Mouse (Mus musculus) liver, adult 2 months (tissue): ENCODE data around the gene Clec16a. TPM values are rescaled to one million over a fixed set of nuclear protein-coding genes. Genes with fewer than 3 reads are reported as not detected.

ENCODE experiments used
- DNase-seq: peaks from one replicate; pipeline ENCODE4 v3.0.0-alpha.2; 2011; ENCODE audit warnings: low read depth, low spot score; ENCODE audit errors: extremely low read depth
- H3K27ac ChIP-seq: fragments of 200-500 bp; replicated peaks from 2 replicates; pipeline ENCODE4 v1.5.1; 2012; ENCODE audit warnings: low read depth, mild to moderate bottlenecking, control low read depth, inconsistent platforms, low read length; ENCODE audit not compliant: insufficient read depth
- H3K27me3 ChIP-seq: fragments of 200-500 bp; 2 replicates; pipeline ENCODE4 v1.6.1; 2012; ENCODE audit warnings: mild to moderate bottlenecking, moderate library complexity, low read length, inconsistent platforms; ENCODE audit not compliant: control insufficient read depth, insufficient read depth
- H3K36me3 ChIP-seq: fragments of 200-500 bp; 2 replicates; pipeline ENCODE4 v1.6.1; 2012; ENCODE audit warnings: low read length, inconsistent platforms; ENCODE audit not compliant: control insufficient read depth, insufficient read depth
- H3K4me1 ChIP-seq: fragments of 200-500 bp; 2 replicates; pipeline ENCODE4 v1.6.1; 2011; ENCODE audit warnings: low read length; ENCODE audit not compliant: control insufficient read depth, insufficient read depth
- H3K4me3 ChIP-seq: fragments of 200-500 bp; 2 replicates; pipeline ENCODE4 v1.5.1; 2011; ENCODE audit warnings: low read depth, mild to moderate bottlenecking, control low read depth, low read length, moderate library complexity; ENCODE audit not compliant: insufficient read depth
- H3K79me2 ChIP-seq: fragments of 200-500 bp; 2 replicates; pipeline ENCODE4 v1.6.1; 2012; ENCODE audit warnings: inconsistent platforms, mild to moderate bottlenecking, low read length, moderate library complexity; ENCODE audit not compliant: control insufficient read depth, insufficient read depth
- H3K9ac ChIP-seq: fragments of 200-500 bp; 2 replicates; pipeline ENCODE4 v1.6.1; 2012; ENCODE audit warnings: low read depth, mild to moderate bottlenecking, control low read depth, inconsistent platforms, low read length
- CTCF ChIP-seq: fragments of 200-500 bp; IDR thresholded peaks from 2 replicates; pipeline ENCODE4 v1.5.1; 2011; ENCODE audit warnings: low read depth, low read length, control low read depth
- POLR2A ChIP-seq: fragments of 200-500 bp; IDR thresholded peaks from 2 replicates; pipeline ENCODE4 v1.6.1; 2011; ENCODE audit warnings: low read length, control low read depth; ENCODE audit not compliant: insufficient read depth; ENCODE audit errors: extremely low read depth
- WGBS: fragments of 180-500 bp; shearing (Covaris S2); methylation state at CpG from one replicate; pipeline ENCODE4 v1.1.7; 2018; 5-methylcytosine and 5-hydroxymethylcytosine counted together
- polyA plus RNA-seq: library from polyadenylated mRNA; depleted of rRNA; stranded (reverse); fragments of >200 nt; gene quantifications from 2 replicates; pipeline ENCODE4 v1.2.3, GENCODE M21; 2012
- total RNA-seq: library from RNA; depleted of rRNA; stranded (reverse); fragments of >200 nt; gene quantifications from 2 replicates; pipeline ENCODE4 v1.2.3, GENCODE M21; 2014

Clec16a gene
- total and polyA plus RNA-seq, 2 experiments, result 9.8 to 11.6 TPM

- H3K4me1 ChIP-seq, result peaks cover 6% of the 10 kb centered on the region
- H3K9ac ChIP-seq, result no peak overlapping the region
- no peak overlapping the region for H3K27ac ChIP-seq
- no peak for DNase-seq
- H3K79me2 ChIP-seq, result no peaks in the 10 kb centered on the region
- no peak overlapping the region for H3K4me3 ChIP-seq
- TF ChIP-seq POLR2A (no peak), CTCF (no peak)
- no peaks in the 10 kb centered on the region for H3K27me3 ChIP-seq
- 95% methylated on average over 2 of the region's 2 CpGs for WGBS
- no peaks in the 10 kb centered on the region for H3K36me3 ChIP-seq
Measured at GRCm38 (mm10) chr16:10716696-10717095, 171.6 kb downstream of the Clec16a start.

DNA sequence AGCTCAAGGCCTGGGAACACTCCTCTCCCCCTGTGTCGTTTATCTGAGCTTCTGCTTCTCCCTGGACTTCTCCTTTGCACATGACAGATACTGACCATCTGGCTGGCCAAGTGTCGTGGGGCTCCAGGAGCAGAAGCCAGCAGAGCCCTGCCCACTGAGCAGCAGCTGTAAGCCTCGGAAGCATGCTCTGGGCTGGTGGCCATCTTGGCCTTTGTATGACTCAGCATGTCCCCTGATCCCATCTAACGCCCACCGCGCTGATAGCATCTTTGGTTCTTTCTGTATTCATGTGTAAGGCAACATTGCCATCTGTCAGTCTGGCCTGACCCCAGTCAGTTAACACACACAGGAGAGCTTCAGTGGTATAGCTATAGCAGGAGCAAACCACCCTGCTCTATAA, 174.8 kb downstream of the Clec16a start:
- H3K36me3 ChIP-seq, result no peaks in the 10 kb centered on the region
- 87% methylated on average over 6 of the region's 6 CpGs for WGBS
- H3K27ac ChIP-seq, result no peak overlapping the region
- DNase-seq, result no peak
- no peak overlapping the region for H3K4me3 ChIP-seq
- H3K27me3 ChIP-seq, result no peaks in the 10 kb centered on the region
- H3K9ac ChIP-seq, result no peak overlapping the region
- H3K4me1 ChIP-seq, result no peaks in the 10 kb centered on the region
- TF ChIP-seq POLR2A, result no peak
- no peak for TF ChIP-seq CTCF
- no peaks in the 10 kb centered on the region for H3K79me2 ChIP-seq

DNA sequence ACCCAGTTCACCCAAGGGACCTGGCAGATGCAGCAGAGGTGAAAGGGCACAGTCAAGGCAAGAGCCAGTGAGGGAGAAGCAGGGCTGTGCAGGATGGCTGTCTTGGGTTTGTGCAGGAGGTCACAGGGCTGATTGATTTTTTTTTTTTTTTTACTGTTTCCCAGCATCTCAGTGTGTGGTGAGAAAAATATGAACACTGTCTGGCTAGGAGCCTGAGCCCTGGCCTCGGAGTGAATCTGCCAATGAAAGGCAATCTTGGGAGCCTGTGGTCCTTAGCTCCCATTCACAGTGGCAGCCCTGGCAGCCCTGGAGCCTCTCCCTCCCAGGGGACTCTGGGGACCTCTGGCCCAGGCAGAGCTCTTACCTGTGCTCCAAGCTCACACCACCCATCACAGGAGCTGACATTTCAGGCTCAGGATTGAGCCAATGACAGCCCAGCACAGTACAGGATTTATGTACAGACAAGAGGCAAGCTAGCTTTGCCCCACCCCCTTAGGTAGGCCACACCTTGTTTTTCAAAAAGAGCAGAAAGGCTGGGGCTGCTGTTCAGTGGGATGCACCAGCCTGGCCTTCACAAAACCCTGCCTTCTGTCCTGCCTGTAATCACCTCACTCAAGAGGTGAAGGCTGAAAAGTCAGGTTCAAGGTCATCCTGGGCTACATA, 177.9 kb downstream of the Clec16a start:
- no peak for TF ChIP-seq POLR2A
- no peak for TF ChIP-seq CTCF
- no peak overlapping the region for H3K27ac ChIP-seq
- no peak overlapping the region for H3K4me3 ChIP-seq
- no peaks in the 10 kb centered on the region for H3K27me3 ChIP-seq
- WGBS, result 73% methylated on average over 1 of the region's 1 CpGs
- no peaks in the 10 kb centered on the region for H3K79me2 ChIP-seq
- no peak overlapping the region for H3K9ac ChIP-seq
- H3K36me3 ChIP-seq, result no peaks in the 10 kb centered on the region
- DNase-seq, result no peak
- no peaks in the 10 kb centered on the region for H3K4me1 ChIP-seq

DNA sequence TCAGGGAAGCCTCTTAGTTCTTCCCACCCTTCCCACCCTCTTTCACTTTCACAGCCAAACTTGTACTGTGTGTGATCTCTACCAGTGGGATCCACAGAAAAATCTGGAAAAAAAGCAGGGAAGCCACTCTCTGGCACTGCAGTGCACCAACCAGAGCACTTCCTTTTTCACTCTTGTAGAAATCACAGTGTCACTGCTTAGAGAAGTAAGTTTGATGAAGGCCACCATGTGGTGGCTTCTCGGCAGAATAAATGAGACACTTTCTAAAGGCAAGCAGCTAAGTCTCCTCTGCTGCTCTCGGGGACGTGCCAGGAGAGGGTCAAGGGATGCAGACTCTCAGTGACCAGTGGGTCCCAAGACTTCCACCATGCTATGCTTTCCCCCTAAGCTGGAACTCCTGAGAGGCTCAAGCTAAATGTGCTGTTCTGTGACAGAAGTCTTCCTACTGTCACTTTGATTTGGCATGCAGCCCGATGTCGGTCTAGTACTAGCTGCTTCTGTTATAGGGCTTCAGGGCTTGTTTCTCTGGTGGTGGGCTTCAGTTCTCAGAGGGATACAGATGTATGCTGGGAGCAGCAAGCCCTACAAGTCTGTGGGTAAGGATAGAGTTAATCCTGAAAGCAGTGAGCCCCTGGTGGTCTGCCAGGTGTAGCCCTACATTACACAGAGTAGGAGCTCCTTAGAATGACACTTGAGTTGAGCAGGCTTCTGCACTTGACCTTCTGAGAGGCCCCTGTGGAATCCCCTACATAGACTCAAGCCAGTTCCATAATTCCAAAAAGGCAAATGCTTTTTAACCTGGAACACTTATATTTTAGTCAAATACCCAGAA, 178.9 kb downstream of the Clec16a start:
- WGBS, result 81% methylated on average over 5 of the region's 5 CpGs

GRCm38 (mm10) chr16:10725156-10725555, 180.0 kb downstream of the Clec16a start:
- no peak overlapping the region for H3K4me3 ChIP-seq
- no peaks in the 10 kb centered on the region for H3K79me2 ChIP-seq
- no peaks in the 10 kb centered on the region for H3K4me1 ChIP-seq
- TF ChIP-seq CTCF, result no peak
- TF ChIP-seq POLR2A, result no peak
- DNase-seq, result no peak
- no peaks in the 10 kb centered on the region for H3K27me3 ChIP-seq
- no peaks in the 10 kb centered on the region for H3K36me3 ChIP-seq
- no peak overlapping the region for H3K27ac ChIP-seq
- H3K9ac ChIP-seq, result no peak overlapping the region
- WGBS, result 81% methylated on average over 2 of the region's 2 CpGs

More for the DNA sequence above, 178.9 kb downstream of the Clec16a start:
- no peaks in the 10 kb centered on the region for H3K79me2 ChIP-seq
- no peaks in the 10 kb centered on the region for H3K27me3 ChIP-seq
- no peaks in the 10 kb centered on the region for H3K36me3 ChIP-seq
- H3K4me1 ChIP-seq, result no peaks in the 10 kb centered on the region
- no peak overlapping the region for H3K9ac ChIP-seq
- DNase-seq, result no peak
- no peak for TF ChIP-seq CTCF
- TF ChIP-seq POLR2A, result no peak
- no peak overlapping the region for H3K27ac ChIP-seq
- H3K4me3 ChIP-seq, result no peak overlapping the region

- no peak for TF ChIP-seq CTCF
- no peak for TF ChIP-seq POLR2A
- H3K4me1 ChIP-seq, result 0 out of 2 replicates have a peak, but pooled peaks cover 2% of the 10 kb centered on the region
- DNase-seq, result no peak
- H3K4me3 ChIP-seq, result no peak overlapping the region
- H3K79me2 ChIP-seq, result no peaks in the 10 kb centered on the region
- no peaks in the 10 kb centered on the region for H3K27me3 ChIP-seq
- 84% methylated on average over 4 of the region's 4 CpGs for WGBS
- no peaks in the 10 kb centered on the region for H3K36me3 ChIP-seq
- H3K9ac ChIP-seq, result no peak overlapping the region
- H3K27ac ChIP-seq, result no peak overlapping the region
Measured at GRCm38 (mm10) chr16:10727630-10728029, 182.5 kb downstream of the Clec16a start.
